ENCODE assay signal across 28 mouse cellular contexts in the genomic region with DNA sequence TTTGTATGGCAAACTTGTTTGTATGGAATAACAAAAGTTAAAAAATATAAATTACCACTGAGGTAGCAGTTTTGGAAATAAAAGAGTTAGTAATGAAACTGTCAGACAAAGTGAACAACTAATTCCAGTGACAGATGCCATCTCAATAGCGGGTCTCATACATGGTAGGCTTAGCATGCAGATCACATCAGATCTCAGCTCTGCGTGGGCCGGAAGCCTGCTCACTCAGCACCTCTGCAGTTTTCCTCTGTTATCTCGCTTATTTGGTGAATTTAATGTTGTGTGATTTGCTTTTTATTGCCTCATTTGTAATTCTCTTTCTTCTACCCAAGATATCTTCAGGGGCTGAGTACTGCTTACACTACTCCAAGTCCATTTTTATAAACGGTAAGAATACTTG.
"Had no signal": no experiment of that assay in that cellular context is flagged by ENCODE, and none has a peak within 500 bp of the region (broad histone marks: within the 10 kb centered on the region; RNA-seq: fewer than 3 reads in every experiment).

No protein-coding gene starts in this region.

- H3K27ac ChIP-seq: limb, embryonic 10.5 days; limb, embryonic 12.5 days; limb, embryonic 13.5 days; limb, embryonic 15.5 days; liver, embryonic 12.5 days; liver, embryonic 13.5 days; liver, embryonic 14.5 days; liver, embryonic 15.5 days; lung, embryonic 15.5 days; macrophage; midbrain, embryonic 10.5 days; midbrain, embryonic 12.5 days; midbrain, embryonic 13.5 days; midbrain, embryonic 15.5 days; neural tube, embryonic 12.5 days had no signal

- DNase-seq: left cerebral cortex, postnatal 4 days; liver; liver, embryonic 13.5 days; liver, postnatal 0 days; lung, adult 18-20 months; lung, adult 2 months; lung, embryonic 14.5 days; lung, postnatal 10 days; lung, postnatal 14 days; lung, postnatal 36 days; lung, postnatal 4 days; midbrain, embryonic 14.5 days had no signal

- H3K4me3 ChIP-seq: limb, embryonic 10.5 days; limb, embryonic 12.5 days; limb, embryonic 13.5 days; limb, embryonic 15.5 days; liver, embryonic 12.5 days; liver, embryonic 13.5 days; liver, embryonic 15.5 days; lung, embryonic 15.5 days; megakaryocyte, embryonic 14.5 days; midbrain, embryonic 10.5 days; midbrain, embryonic 12.5 days; midbrain, embryonic 13.5 days; midbrain, embryonic 15.5 days; myocyte; neural tube, embryonic 12.5 days had no signal
